Mouse (Mus musculus) thymus, postnatal 14 days (tissue): ENCODE results near the gene Urah.

ENCODE experiments used
- DNase-seq: peaks from one replicate; pipeline ENCODE4 v3.0.0; 2021

The Urah gene

DNA sequence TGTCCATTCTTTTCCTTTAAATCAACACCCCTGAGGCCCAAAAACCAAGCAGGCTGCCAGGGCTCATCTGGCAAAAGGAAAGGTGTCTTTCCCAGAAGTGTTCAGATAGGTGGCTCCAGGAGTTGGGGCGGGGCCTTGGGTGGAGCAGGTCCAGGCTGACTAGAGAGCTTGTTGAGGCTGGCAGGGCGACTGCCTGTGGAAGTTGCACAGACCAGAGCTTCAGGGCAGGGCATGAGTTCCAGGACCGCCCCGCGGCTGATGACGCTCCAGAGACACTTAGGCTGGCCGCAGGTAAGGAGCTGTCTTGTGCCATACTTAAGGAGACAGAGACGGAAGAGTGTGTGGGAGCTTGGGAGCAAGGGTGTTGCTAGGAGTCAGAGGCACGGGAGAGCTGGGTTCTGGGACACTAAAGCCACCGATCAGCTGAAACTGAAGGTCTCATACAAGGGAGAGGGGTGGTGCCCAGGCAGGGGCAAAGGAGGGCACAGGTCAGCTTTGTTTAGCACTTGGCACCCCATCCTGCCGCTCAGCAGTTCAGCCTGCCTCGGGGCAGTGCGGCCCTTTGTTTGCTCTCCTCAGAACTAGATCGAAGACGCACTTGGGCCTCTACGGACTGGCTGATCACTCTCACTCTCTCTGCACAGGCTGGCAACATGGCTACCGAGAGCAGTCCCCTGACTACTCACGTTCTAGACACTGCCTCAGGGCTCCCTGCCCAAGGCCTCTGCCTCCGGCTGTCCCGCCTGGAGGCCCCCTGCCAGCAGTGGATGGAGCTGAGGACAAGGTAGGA, at the start of gene Urah:
Gene Urah, plus strand, starts transcription at position 51 of the 790 bp plus-strand sequence.
- DNase-seq: no peak

DNA sequence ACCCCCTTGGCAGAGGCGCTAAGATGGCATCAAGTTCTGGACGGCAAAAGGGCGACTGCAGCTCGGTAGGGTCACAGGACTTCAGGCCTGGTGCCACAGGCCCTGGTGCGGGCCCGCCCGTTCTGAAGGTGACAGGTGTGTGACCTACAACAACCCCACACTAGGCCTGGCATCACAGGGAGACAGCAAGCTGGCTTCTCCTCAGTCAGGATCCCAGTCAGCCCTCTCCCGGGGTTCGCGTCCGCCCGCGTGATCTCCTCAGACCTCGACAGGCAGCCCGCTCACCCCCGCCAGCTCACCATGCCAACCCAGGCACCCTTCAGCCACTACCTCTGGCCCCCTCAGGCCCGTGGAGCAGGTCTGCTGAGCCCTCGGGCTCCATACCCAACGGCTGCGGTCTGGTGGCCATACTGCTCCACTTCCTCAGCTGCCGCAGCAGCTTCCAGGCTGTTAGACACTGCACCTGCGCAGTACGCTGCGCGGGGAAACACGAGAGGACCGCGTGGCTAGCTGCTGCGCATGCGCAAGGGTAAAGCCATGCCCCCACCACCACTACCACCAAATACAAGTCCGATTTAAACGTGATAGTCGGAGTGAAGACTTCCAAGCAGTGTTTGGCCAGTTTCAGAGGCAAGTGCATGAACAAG, 47.3 kb upstream of the Urah start, which contains the start of gene Syce1:
Gene Syce1, minus strand, starts transcription at position 447 of the 647 bp plus-strand sequence.
- no peak for DNase-seq

DNA sequence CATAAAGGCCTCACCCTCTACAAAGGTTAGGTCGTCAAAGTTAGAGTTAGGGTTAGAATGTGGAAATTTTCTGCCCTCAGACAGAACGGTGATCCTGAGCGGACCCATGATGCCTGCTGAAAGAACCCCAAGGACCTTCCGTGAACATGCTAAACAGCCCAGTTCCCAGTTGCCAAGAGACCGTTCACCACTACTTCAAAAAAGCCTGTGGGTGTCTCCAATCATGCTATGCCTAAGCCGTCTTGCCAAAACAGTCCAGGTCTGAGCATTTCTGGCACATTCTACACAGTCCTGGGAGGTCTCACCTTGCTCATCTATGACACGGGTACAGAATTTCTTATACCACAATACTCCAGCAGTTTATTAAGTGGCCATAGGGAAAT, 46.8 kb upstream of the Urah start:
- no peak for DNase-seq

DNA sequence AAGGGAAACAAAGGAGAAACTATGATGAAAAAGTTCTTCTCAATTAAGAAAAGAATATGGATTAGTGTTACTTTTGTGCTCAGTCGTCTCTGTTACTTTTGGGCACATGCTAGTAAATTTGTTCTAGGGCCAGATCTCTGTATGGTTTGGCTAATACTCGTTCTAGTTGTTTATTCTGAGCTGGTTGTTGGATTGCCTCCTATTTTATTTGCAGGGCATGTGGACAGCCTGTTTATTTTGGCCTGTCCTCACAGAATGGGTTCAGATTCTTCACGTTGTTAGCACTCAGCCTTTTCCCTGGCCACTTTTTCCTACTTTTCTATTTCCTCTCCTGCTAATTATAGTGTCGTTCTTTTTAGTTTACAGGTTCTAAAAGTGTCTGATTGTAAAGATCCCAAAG, 41.3 kb upstream of the Urah start:
- DNase-seq: no peak

DNA sequence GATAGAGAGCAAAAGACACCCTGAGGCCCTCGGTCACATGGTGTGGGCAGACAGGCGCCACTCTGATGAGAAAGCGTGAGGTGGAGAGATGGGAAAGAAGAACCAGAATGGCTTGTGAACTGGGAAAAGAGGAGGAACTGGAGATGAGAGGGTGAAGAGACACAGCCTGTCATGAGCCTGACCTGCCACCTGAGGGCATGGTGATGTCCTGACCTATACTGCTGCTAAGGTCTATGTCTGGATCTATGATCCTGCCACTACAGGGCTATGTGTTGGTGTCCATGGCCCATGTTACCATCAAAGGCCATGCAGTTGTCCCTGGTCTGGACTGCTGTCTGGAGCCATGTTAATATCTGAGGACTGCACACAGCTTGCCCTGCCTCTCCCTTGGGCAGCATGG, 37.2 kb upstream of the Urah start:
- DNase-seq: no peak

DNA sequence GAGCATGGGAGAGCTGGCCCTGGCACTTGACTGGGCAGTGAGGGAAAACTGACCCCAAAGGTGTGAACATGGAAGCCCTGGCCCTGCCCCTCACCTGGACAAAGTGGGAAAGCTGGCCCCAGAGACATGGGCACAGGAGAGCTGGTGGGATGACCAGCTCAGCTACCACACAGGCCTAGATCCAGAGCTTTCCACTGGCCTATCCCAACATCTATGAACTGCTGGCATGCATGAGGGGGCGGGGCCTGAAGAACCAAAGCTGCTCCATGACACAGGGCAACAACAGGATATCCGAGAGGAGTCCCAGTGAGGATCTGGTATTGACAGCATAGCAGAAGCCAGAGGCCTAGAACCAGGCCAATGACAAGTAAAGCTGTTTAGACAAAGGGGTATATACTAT, 36.6 kb upstream of the Urah start:
- no peak for DNase-seq

DNA sequence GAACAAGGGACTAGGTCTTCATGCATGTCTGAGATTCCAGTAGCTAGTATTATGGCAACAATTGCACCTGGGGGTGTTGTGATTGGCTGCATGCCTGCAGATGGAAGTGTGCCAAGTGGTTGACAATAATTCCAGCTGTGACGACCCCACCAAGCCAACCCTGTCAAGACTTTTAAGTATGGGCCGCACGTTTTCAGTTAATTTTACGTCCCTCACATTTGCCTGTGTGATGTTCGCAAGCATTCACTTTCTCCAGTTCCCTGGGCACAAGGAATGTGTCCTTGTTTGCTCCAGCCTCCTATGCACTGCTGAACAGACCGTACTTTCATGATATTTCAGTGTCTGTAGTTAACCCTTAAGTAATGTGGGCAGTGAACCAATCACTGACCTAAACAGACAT, 32.2 kb upstream of the Urah start:
- DNase-seq: no peak

DNA sequence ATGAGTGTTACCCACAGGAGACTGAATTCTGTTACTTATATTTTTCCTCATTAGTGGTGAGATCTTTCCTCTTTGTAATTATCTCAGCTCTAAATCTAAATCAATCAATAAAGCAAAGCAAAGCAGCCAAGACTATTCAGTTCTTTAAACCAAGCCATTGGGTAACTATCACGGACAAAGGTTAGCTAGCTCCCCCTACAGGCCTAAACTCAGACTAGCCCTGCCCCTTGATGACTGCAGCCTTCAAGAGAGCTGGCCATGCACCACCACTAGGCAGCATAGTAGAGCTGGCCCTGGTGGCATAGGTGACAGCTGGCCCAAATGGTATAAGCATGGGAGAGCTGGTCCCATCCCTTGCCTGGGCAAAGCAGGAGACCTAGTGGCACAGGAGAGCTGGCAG, 29.1 kb upstream of the Urah start:
- DNase-seq: peak; percentile 56

DNA sequence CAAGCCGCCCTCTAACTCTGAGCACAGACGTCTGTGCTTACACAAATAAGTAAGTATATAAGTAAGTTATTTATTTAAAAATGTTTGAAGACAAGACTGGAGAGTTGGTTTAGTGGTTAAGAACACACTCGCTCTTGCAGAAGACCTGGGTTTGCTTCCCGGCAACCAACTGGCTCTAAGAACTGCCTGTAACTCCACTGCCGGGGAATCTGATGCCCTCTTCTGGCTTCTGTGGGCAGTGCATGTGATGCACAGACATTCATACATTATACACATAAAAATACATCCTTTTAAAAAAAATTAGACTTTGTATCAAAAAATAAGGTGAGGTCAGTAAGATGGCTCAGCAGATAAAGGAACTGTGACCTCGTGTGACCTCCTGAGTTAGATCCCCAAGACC, 24.3 kb upstream of the Urah start:
- no peak for DNase-seq

DNA sequence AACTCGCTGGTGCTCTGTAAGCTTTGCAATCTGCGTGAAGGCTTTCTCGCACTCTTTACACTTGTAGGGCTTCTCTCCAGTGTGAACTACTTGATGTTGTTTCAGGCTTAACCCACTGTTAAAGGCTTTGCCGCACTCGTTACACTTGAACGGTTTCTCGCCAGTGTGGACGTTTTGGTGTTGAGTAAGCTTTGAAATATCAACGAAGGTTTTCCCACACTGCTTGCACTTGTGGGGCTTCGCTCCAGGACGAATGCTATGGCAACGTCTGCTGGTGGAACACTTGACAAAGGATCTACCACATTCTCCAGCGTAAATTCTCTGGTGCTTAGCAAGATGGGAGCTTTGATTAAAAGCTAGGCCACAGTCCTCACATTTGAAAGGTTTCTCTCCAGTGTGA, 23.1 kb upstream of the Urah start:
- no peak for DNase-seq

DNA sequence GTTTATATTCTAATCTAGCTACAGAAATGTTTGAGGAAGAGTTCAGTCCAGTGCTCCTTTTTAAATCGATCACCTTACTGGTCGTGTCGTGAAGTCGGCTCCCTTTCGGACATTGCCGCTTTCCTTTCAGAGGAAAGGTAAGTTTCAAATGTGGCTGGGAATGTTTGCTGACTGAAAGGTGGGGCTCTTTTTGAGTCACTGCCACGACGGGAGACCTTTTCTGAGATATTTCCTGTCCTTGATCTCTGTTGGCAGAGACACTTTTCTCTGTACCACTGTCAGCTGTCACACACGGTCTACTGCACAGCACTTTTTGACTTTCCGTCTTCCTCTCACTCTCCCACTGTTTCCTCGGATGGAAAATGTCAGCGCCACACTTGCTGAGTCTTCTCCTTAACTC, 22.0 kb upstream of the Urah start:
- DNase-seq: no peak

DNA sequence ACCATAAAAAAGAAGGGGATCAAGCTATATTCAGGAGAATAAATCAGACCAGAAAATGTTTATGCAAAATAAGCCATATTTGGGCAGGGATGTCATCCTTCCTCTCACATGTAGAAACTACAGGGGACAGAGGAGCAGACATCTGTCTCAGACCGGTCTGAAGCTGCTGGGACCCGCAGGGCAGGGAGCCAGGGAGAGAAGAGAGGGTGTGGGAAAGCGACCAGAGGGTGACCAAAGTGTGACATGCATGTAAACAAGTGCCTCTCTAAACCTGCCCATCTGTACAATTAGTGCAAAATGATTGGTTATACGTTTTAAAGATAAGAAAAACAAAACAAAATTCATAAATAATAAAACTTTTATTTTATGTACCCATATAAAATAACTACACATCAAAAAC, 14.6 kb upstream of the Urah start:
- DNase-seq: no peak

DNA sequence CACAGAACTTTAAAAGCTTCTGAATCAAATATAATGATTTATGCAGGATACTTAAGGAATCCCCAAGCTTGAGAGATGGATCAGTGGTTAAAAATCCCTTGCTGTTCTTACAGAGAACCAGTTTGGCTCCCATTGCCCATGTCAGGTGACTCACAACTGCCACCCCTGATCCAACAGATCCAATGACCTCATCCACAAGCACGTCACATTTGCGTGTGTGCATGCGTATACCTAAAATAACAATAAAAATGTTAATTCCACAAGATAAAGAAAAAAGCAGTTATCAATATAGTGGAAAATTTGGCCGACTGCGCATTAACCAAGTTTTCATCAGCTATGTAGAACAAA, 13.5 kb upstream of the Urah start:
- no peak for DNase-seq

DNA sequence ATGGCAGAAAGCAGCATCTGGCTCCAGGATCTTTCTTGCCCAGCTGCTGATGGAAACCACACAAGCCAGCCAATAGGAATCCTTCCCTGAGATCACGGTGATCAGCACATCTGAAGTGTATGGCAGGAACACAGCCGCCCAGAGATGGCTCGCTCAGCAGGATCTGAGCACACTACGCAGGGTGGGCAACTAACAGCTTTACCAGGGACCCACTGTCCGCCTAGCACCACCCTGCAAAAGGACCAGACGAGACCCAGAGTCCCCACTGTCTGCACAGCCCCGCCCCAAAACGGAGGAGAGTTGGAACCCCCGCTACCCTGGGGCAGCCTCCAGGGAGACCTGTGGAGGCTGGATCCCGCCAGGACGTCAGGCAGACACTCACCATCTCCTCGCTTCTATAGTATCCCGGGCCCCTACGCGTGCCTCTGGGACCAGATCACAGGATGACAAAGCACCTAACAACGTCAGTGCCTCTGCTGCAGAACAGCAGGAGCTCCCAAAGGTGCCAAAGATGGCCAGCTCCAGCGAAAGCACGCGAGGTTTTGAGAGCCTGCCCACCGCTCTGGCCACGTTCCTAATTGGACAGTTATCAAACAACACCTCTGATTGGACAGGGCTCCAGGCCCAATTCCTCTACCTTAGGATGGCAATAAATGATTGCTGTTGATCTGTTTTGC, 13.0 kb upstream of the Urah start, which contains the start of gene Zfp941:
Gene Zfp941, minus strand, starts transcription at position 526 of the 677 bp plus-strand sequence.
- DNase-seq: no peak

DNA sequence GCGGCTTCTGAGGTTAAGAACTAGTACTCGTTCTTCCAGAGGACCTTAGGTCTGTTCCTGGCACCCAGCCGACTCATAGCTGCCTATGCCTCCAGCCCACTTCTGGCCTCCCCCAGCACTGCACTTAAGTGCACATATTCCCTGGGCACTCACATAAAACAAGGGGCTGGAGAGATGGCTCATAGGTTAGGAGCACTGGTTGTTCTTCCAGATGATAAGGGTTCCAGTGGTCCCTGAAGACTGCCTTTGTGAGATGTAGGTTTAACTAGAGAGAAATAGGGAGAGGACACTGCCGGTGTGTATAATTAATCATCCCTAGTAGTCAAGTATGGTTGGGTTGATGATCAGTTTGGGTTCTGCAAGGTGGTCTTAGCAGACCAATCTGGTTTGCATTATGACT, 12.1 kb upstream of the Urah start:
- no peak for DNase-seq

DNA sequence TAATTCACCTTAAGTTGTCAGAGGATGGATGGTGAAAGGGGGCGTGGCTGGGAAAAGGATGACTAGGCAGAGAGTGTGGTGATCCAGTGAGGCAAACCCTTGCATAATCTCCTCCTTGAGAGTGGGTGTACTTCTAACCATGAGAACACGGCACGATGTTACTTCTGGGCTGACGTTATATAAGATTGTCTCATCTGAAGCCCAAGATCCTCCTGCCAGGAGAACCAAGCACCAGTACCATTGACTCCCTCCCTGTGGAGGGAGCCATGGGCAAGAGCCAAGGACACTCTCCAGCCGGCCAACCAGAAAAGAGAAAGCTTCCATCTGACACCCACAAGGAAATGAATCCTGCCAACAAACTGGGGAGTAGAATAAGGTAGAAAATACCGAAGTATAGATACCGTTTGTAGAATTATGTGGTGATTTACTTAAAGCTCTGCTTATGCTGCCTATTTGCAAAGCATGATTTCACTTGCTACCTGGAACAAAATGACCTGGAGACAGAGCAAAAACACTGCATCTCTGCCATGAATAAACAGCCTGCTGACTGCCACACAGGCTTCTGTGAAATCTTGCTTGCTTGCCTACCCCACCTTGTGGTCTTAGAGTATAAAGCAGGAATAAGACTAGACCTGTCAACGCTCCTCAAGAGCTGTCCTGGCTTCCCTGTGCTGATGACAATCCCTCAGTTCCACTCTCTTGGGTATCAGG, 6.5 kb upstream of the Urah start:
- no peak for DNase-seq

DNA sequence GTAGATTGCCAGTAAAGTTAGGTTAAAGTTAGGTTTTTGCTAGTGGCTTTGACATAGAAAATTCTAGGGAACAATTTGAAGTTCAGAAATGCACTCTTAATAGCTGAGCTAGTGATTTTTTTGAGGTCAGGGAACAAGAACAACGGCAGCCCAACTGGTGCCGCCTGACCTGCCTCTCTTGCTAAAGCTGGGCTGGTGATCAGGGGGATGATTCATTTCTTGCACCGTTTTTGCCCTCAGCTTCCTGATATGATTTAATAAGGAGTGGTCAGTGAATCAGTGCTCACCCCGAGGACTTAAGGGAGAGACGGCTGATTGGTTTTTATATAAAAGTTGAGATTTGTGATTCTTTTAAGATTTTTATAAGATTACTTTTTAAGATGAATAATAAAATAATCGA, 3.4 kb upstream of the Urah start:
- no peak for DNase-seq

DNA sequence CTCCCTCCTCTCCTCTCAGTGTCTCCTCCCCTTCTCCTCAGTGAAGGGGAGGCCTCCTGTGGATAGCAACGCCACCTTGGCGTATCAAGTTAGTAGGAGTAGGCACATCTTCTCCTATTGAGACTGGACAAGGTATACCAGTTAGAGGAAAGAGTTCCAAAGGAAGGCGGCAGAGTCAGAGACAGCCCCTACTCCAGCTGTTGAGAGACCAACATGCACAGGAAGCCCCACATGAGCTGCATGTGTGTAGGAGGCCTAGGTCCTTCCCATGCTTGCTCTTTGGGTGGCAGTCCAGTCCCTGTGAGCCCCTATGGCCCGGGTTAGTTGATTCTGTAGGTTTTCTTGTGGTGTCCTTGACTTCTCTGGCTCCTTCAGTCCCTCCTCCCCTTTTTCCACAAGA, 1.5 kb upstream of the Urah start:
- DNase-seq: no peak

DNA sequence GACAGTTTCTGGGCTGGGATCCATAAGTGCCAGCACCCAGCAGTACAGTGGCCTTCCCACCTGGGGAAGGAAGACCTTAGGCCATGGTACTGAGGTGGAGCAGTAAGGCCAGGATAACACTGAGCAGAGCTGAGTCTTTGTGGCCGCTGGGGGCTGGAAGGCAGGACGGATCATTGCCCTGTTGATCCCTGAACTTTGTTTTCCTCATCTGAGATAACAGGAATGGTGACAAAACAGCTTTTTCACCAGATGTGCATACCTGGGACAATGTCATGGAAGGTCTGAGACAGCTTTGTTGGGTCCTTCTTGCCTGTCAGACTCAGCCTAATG, 905 bp downstream of the Urah start:
- DNase-seq: no peak

DNA sequence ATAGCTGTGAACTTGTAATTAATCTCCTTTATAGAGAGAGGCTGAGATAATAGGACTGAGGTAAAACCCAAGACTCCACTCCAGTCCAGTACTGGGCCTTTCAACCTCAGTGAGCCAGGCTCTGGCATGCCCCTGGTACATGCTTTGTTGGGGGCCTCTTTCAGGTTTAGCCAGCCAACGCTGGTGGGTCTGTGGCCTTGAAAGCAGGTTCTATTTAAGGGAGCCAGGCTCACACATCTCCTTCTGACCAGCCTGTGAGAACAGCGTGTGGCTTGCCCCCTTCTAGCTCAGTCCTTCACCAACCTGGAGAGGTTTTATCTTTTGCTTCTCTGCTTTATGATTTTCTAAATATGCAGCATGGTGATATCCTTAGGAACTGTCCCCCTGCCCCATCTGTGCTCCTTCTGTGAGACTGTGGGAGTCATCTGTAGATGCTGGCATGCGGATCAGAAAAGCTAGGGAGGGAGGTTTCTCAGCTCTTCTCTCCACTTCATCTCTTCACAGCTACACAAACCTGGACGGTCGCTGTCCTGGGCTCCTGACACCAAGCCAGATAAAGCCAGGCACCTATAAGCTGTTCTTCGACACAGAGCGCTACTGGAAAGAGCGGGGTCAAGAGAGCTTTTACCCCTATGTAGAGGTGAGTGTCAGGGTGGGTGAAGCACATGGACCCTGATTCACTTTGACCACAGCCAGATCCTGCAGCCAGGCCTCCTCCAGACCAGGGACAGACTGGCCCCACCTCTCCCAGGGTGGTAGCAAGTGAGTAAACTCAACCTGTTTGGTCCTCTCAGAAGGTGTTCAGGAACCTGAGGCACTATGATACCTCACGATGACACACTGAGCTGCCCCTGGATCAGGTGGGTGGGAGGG, 1.7 kb downstream of the Urah start:
- no peak for DNase-seq

DNA sequence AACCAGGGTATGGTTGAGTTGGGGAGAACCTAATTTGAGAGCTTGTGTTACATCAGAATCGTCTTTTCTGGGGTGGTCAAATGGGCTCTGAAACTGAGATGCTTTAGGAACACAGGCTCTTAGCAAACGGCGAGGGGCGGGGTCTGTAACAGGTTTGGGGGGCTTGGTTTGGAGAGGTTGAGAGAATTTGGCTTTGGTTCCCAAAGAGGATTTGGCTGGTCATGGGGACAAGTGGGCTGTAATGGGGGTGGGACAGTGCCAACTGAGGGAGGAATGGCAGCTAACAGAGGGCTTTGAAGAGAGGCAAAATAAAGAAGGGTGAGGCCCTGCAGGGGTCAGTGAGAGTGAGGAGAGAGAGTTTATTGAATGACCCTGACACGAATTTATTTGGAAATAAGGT, 4.7 kb downstream of the Urah start:
- DNase-seq: no peak
